Mouse (Mus musculus): ENCODE results near the gene Ccn1.

Ccn1 gene

DNA sequence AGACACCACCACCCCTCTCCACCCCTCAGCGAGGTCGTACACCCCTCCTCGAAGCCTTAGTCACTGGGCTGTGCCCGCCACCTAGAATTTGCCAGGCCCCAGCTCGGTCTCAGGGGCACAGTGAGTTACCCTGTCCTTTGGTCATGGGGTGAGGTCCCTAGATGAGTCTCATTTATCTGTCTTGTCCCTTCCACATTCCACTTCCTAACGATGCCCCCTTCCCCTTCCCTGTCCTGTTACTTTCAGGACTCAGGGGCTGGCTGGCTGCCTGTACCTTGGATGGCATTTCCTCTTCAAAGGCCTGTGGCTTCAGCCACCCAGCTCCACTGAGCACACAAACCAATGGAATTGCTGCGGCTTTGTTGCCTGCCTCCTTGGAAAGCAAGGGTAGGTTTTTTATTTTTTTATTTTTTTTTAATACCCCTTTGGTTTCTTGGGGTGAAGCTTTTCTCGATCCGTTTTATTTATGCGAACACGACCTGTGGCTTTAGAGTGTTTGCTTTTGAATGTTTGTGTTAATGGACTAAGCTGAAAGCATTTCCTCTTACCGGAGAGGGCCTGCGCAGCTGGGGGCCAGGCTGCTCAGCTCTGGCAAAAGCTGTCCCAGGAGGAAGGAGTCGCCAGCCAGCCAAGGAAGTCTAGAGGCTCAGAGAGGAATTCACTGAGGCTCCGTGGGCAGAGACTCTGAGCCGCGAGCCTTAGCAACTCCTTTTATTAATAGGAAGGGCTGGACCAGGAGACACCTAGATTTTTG is 35.2 kb downstream of the Ccn1 start:
- DNase-seq: peak; percentile 34 to 40

DNA sequence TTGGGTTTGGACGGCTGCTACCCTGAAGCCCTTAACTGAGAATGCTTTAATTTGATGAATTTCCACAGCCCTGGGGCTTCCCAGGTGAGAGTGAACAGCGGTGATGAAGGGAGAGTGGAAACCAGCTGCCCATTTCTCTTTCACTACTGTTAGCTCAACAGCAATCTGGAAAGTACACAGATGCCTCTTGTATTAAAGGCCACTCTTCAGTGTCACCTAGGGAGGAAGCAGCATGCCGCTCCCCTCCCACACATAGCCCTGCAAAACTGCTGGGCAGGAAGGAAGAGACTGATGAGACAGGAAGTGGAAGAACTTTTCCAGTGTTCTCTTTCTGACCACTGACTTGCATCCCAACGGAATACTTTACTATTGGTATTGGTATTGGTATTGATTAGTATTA is 36.5 kb downstream of the Ccn1 start:
- no peak for DNase-seq

DNA sequence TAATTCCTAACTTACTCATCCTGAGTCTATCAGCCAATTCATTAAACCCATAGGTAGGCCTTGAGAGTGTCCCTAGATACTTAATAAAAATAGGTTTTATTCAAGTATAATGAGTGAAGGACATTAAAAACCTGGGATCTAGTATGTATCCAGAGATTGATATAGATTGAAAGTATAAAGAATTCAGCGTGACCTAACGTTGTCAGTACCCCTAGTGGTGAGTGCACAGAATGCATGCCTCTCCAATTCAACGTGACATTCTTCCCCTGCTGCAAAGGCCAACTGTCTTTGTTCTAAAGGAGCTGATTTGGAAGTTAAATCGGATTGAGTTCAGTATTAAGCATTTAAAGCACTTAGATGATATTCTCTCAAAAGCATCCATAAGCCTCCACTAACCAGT is 37.1 kb downstream of the Ccn1 start:
- peak; percentile 25 to 35 for DNase-seq

DNA sequence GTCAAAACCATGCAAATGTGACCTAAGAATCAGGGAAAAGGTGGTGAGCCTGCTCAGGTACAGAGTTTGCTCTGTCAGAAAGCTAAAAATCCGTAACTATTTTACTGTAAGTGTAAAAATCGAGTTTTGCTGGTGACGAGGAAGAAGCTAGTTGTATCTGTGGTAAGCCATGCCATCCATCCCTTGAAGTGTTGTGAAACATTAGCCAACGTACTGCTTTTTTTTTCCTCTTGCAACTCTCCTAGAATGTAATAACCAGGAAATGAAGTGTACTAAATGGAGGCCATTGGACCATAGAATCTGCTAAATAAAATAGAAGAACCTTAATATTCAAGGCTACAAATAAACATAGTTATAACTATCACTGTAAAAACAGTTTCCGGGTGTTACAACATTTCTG is 41.5 kb downstream of the Ccn1 start:
- DNase-seq: no peak

DNA sequence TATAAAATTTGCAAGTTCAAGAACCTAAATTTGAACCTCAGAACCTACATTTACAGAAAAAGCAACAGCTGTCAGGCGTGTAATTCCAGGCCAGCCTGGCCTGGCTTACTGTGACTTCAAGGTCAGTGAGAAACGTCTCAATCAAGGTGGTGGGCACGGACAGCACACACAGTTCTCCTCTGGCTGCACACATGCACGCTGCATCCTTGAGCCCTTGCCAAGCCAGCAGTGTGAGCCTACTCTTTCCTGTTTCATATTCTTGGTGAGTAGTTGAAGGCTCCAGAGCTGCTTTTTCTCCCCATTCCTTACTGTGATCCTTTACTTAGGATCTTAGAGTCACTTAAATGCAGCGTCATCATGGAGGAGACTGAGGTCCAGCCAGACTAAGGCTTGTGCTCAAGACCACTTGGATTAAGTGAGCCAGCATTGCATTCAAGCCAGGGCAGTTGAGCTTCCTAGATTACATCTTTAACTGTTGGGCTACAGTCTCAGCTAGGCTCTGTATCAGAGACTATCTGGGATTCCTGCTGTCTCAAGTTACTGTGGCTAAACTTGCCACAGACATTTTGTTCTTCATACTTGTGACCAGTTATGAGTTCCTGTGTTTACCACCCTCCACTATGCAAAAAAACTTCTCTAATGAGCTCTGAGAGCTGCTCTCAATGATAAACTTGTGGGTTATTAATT is 44.2 kb downstream of the Ccn1 start:
- no peak for DNase-seq

DNA sequence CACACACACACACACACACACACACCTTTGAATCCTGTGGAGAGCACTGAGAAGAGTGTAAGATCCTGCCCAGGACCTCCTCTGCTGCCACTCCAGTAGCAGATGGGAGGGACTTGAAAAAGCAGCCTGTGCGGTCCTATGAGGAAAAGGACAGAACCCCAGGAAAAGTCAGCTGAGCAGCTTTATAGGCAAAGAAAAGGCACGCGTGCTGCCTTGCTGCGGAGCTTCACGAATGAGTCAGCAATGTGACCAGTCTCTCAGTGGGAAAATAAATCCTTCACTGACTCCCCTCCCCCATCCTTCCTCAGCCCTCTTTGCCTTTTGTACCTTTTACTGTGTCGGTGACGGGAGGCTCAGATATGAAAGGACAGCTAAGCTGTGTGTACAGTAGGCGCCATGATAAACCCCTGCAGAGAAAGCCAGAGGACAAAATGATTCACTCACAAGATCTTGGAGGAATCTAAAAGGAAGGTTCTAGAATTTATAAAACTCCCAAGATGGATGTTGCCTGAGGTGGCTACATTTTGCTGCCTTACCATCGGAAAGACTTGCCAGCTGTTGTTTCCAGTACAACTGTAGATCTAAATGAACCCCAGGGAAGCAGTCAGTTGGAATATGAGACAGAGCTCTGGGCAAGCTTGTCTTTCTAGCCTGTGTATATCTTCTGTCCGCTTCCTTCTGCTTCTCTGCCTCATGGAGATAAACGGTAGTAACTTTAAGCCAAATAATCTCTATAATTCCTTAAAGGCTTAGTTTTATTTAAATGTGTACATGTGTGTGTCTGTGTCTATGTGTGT is 47.2 kb downstream of the Ccn1 start:
- DNase-seq: no peak

DNA sequence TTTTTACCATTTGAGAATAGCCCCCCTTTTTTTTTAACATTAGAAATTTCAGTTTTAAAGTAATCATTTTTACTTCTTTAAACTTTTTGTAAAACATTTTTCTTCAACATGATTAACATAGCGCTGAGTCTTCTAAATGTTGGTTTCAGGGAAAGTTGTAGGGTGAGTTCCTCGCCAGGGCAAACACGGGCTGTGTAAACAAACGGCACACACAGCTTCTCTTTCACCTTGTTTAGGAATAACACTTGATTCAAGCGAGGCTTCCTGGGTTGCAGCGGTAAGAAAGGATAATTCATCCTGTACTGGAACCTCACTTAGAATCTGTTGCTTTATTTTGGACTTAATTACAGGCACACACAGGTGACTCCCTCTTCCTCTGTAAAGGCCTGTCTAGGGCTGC is 48.4 kb downstream of the Ccn1 start:
- DNase-seq: no peak

DNA sequence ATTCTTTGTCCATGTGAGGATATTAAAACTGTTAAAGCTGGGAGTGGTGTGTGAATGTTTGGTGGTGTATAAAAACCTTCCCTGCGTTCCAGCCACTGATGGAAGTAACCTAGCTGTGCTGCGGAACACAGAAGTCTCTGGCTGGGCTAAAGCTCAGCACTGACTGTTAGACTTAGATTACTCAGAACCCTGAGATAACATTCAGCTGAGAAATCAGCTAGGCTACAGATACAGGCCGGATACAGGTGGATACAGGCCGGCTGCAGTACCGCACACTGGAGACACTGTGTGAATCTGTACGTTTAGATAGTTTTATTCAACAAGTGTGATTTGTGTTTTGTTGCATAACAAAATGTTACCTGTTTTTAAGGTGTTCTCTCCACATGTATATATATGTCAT is 49.0 kb downstream of the Ccn1 start:
- DNase-seq: no peak

DNA sequence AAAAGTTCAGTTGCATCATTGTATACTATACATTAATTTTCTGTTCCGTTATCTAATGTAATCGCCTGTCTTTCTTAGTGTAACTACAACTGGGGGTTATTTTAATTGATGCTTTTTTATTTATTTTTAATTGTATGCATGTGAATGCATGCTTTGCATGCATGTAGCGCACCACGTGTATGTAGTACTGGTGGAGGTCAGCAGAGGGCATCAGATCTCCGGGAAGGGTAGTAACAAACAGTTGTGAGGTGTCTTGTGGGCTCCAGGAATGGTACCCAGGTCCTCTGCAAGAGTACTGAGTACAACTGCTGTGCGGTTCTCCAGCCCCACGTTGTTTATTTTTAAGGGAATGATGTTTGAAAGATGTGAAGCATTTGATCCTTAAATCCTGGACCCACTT is 50.7 kb downstream of the Ccn1 start:
- no peak for DNase-seq
